Mouse (Mus musculus) hindbrain, embryonic 13.5 days (tissue): ENCODE measurements around the gene Arl6ip6. TPM values are rescaled to one million over a fixed set of nuclear protein-coding genes. Genes with fewer than 3 reads are reported as not detected.

Source experiments
- ATAC-seq: fragments of 200-750 bp; cut with Nextera tagmentation; 2 replicates; pipeline ENCODE4 v1.8.0; 2017; ENCODE audit warnings: moderate TSS enrichment; ENCODE audit not compliant: low FRiP score
- H3K27ac ChIP-seq: fragments of 300-500 bp; sonication (generic); 2 replicates; pipeline ENCODE4 v1.5.1; 2015; ENCODE audit warnings: inconsistent platforms, mild to moderate bottlenecking, moderate library complexity
- H3K27me3 ChIP-seq: fragments of 300-500 bp; sonication (generic); 2 replicates; pipeline ENCODE4 v1.6.1; 2015; ENCODE audit warnings: mild to moderate bottlenecking, inconsistent platforms
- H3K36me3 ChIP-seq: fragments of 300-500 bp; sonication (generic); 2 replicates; pipeline ENCODE4 v1.6.1; 2015; ENCODE audit warnings: mild to moderate bottlenecking, inconsistent platforms
- H3K4me1 ChIP-seq: fragments of 300-500 bp; sonication (generic); replicated peaks from 2 replicates; pipeline ENCODE4 v1.6.1; 2015; ENCODE audit warnings: inconsistent platforms
- H3K4me2 ChIP-seq: fragments of 300-500 bp; sonication (generic); 2 replicates; pipeline ENCODE4 v1.6.1; 2015; ENCODE audit warnings: inconsistent platforms, mild to moderate bottlenecking, moderate library complexity
- H3K4me3 ChIP-seq: fragments of 300-500 bp; sonication (generic); 2 replicates; pipeline ENCODE4 v1.5.1; 2015; ENCODE audit warnings: mild to moderate bottlenecking, inconsistent platforms
- H3K9ac ChIP-seq: fragments of 300-500 bp; sonication (generic); 2 replicates; pipeline ENCODE4 v1.6.1; 2015; ENCODE audit warnings: mild to moderate bottlenecking, inconsistent platforms
- H3K9me3 ChIP-seq: fragments of 300-500 bp; sonication (generic); 2 replicates; pipeline ENCODE4 v1.6.1; 2016; ENCODE audit warnings: inconsistent platforms
- whole genome bisulfite sequencing: fragments of 180-500 bp; shearing (Covaris S2); methylation state at CpG from one replicate; pipeline ENCODE4 v1.1.7; 2015; 5-methylcytosine and 5-hydroxymethylcytosine counted together
- polyA plus RNA-seq: library from polyadenylated mRNA; unstranded; fragments of >200 nt; fragmentation: Nextera tagmentation; extraction: Ambion mirVana; gene quantifications from 2 replicates; pipeline ENCODE4 v1.2.1, GENCODE M21; 2015

The Arl6ip6 gene
- polyA plus RNA-seq, 1 experiment from 2014 or later: 41.8 TPM

GRCm38 (mm10) chr2:53204373-53205274, 13.1 kb downstream of the Arl6ip6 start:
- Histone ChIP-seq H3K27me3 (no peaks in the 10 kb centered on the region), H3K9me3 (no peaks in the 10 kb centered on the region), H3K27ac (no peak overlapping the region), H3K4me2 (no peak overlapping the region), H3K9ac (no peak overlapping the region), H3K4me1 (no peaks in the 10 kb centered on the region), H3K4me3 (no peak overlapping the region), H3K36me3 (peaks cover 13% of the 10 kb centered on the region; the same call in 1 of the 2 replicates)
- 76% methylated on average over 5 of the region's 5 CpGs for WGBS
- peak; percentile 71; the same call in 1 of the 2 replicates for ATAC-seq

- Histone ChIP-seq H3K27me3 (no peaks in the 10 kb centered on the region), H3K4me1 (no peaks in the 10 kb centered on the region), H3K4me2 (no peak overlapping the region), H3K36me3 (peaks cover 10% of the 10 kb centered on the region), H3K4me3 (no peak overlapping the region), H3K27ac (no peak overlapping the region), H3K9ac (no peak overlapping the region), H3K9me3 (no peaks in the 10 kb centered on the region)
- no peak for ATAC-seq
Observed at GRCm38 (mm10) chr2:53206749-53207148, 15.2 kb downstream of the Arl6ip6 start.

- Histone ChIP-seq H3K4me2 (no peak overlapping the region), H3K36me3 (peaks cover 36% of the 10 kb centered on the region), H3K9ac (no peak overlapping the region), H3K4me3 (no peak overlapping the region), H3K27me3 (no peaks in the 10 kb centered on the region), H3K4me1 (no peaks in the 10 kb centered on the region), H3K27ac (no peak overlapping the region), H3K9me3 (no peaks in the 10 kb centered on the region)
- 93% methylated on average over 1 of the region's 1 CpGs for WGBS
- ATAC-seq: no peak
Observed at GRCm38 (mm10) chr2:53213493-53213892, 22.0 kb downstream of the Arl6ip6 start.

GRCm38 (mm10) chr2:53222242-53222641, 30.7 kb downstream of the Arl6ip6 start:
- no peaks in the 10 kb centered on the region for H3K27me3 ChIP-seq
- H3K27ac ChIP-seq: no peak overlapping the region
- no peak overlapping the region for H3K9ac ChIP-seq
- H3K9me3 ChIP-seq: peaks cover 2% of the 10 kb centered on the region; the same call in 1 of the 2 replicates
- WGBS: 94% methylated on average over 5 of the region's 5 CpGs
- H3K36me3 ChIP-seq: peaks cover 31% of the 10 kb centered on the region
- H3K4me2 ChIP-seq: no peak overlapping the region
- H3K4me1 ChIP-seq: no peaks in the 10 kb centered on the region
- no peak for ATAC-seq
- H3K4me3 ChIP-seq: no peak overlapping the region

GRCm38 (mm10) chr2:53256982-53257381, 65.5 kb downstream of the Arl6ip6 start:
- WGBS: 66% methylated on average over 2 of the region's 2 CpGs
- no peaks in the 10 kb centered on the region for H3K27me3 ChIP-seq
- no peaks in the 10 kb centered on the region for H3K9me3 ChIP-seq
- no peak overlapping the region for H3K4me2 ChIP-seq
- no peaks in the 10 kb centered on the region for H3K36me3 ChIP-seq
- H3K4me3 ChIP-seq: no peak overlapping the region
- no peak overlapping the region for H3K27ac ChIP-seq
- no peak overlapping the region for H3K9ac ChIP-seq
- no peak for ATAC-seq
- no peaks in the 10 kb centered on the region for H3K4me1 ChIP-seq

Other genes starting within 250 kb of the Arl6ip6 start
- gene Prpf40a, start 442 bp upstream of the Arl6ip6 start, polyA plus RNA-seq: 133 TPM in 2 replicates